Mouse (Mus musculus): ENCODE measurements around the gene Ica1. TPM values are rescaled to one million over a fixed set of nuclear protein-coding genes. Genes with fewer than 3 reads are reported as not detected.

The Ica1 gene
- total RNA-seq, 2 experiments from 2014 or later = 54.6 to 57.9 TPM

- DNase-seq (ENCODE audit: low spot score in 2 of 2) = no peak
These were observed 34.0 kb downstream of the Ica1 start for GRCm38 (mm10) chr6:8744273-8744785.

GRCm38 (mm10) chr6:8742449-8742848, 35.8 kb downstream of the Ica1 start:
- DNase-seq (ENCODE audit: low spot score in 2 of 2) = no peak

- no peak for DNase-seq (ENCODE audit: low spot score in 2 of 2)
These were observed 36.6 kb downstream of the Ica1 start for GRCm38 (mm10) chr6:8741659-8742058.

GRCm38 (mm10) chr6:8740092-8740491, 38.2 kb downstream of the Ica1 start:
- no peak for DNase-seq (ENCODE audit: low spot score in 2 of 2)

- peak in 1 of 2 experiments; percentile 24 for DNase-seq (ENCODE audit: low spot score in 2 of 2)
These were observed 39.9 kb downstream of the Ica1 start for GRCm38 (mm10) chr6:8738396-8738795.

GRCm38 (mm10) chr6:8736493-8736820, 41.8 kb downstream of the Ica1 start:
- no peak for DNase-seq (ENCODE audit: low spot score in 2 of 2)

GRCm38 (mm10) chr6:8735657-8736492, 42.4 kb downstream of the Ica1 start:
- peak; percentile 35 to 87 for DNase-seq (ENCODE audit: low spot score in 2 of 2)

- no peak for DNase-seq (ENCODE audit: low spot score in 2 of 2)
These were observed 43.2 kb downstream of the Ica1 start for GRCm38 (mm10) chr6:8735044-8735443.

GRCm38 (mm10) chr6:8732492-8732891, 45.8 kb downstream of the Ica1 start:
- no peak for DNase-seq (ENCODE audit: low spot score in 2 of 2)

GRCm38 (mm10) chr6:8731656-8732191, 46.6 kb downstream of the Ica1 start:
- DNase-seq (ENCODE audit: low spot score in 2 of 2) = no peak

- DNase-seq (ENCODE audit: low spot score in 2 of 2) = no peak
These were observed 47.9 kb downstream of the Ica1 start for GRCm38 (mm10) chr6:8730433-8730832.

- DNase-seq (ENCODE audit: low spot score in 2 of 2) = no peak
These were observed 50.5 kb downstream of the Ica1 start for GRCm38 (mm10) chr6:8727806-8728205.

- DNase-seq (ENCODE audit: low spot score in 2 of 2) = no peak
These were observed 52.7 kb downstream of the Ica1 start for GRCm38 (mm10) chr6:8725610-8726009.

- DNase-seq (ENCODE audit: low spot score in 2 of 2) = no peak
These were observed 58.6 kb downstream of the Ica1 start for GRCm38 (mm10) chr6:8719692-8720091.

GRCm38 (mm10) chr6:8717967-8718366, 60.3 kb downstream of the Ica1 start:
- DNase-seq (ENCODE audit: low spot score in 2 of 2) = no peak

GRCm38 (mm10) chr6:8716539-8716938, 61.7 kb downstream of the Ica1 start:
- DNase-seq (ENCODE audit: low spot score in 2 of 2) = no peak

GRCm38 (mm10) chr6:8711246-8711645, 67.0 kb downstream of the Ica1 start:
- DNase-seq (ENCODE audit: low spot score in 2 of 2) = no peak

GRCm38 (mm10) chr6:8694636-8695514, 83.4 kb downstream of the Ica1 start:
- peak in 1 of 2 experiments; percentile 55 for DNase-seq (ENCODE audit: low spot score in 2 of 2)

GRCm38 (mm10) chr6:8693926-8694635, 84.2 kb downstream of the Ica1 start:
- DNase-seq (ENCODE audit: low spot score in 2 of 2) = no peak

- DNase-seq (ENCODE audit: low spot score in 2 of 2) = peak in 1 of 2 experiments; percentile 30
These were observed 85.0 kb downstream of the Ica1 start for GRCm38 (mm10) chr6:8693141-8693881.

Measured in layer of hippocampus, adult 18-20 months (tissue).